Mouse (Mus musculus): ENCODE measurements around the gene Mat2a.

Gene Mat2a

DNA sequence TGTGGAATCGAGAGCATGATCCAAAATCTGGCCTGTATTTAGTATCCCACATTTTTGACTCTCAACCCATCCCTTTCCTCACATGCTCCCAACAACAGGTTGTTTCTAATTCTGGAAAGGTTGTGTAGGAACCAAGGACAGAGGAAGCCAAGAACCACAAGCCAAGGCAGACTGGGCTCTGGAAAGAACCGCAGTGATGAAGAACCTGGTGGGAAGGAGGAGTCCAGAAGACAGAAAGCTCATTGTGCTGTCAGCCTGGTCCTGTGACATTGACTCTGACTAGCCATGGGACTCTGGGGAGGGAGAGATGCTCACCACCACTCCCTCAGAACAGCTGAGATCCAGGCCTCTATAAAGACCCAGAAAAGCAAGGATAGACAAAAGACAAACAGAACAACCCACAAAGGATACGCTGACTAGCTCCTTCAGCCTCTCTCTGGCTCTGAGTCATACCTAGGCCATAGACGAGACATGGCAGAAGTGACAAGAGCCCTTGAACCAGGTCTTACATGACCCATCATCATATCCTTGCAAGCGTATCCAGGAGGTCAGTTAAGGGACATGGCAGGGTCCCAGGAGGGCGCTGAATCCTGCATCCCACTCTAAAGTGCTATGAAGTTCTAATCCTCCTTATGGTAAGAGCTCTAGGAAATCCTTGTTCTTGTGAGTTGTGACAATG lies 56.1 kb downstream of the Mat2a start:
- DNase-seq (ENCODE audit: low spot score), result no peak
